Mouse (Mus musculus): Measurements from ENCODE around the gene Dnajb5. TPM values are rescaled to one million over a fixed set of nuclear protein-coding genes. Genes with fewer than 3 reads are reported as not detected.

Dnajb5 gene
- total RNA-seq, 1 experiment from 2014 or later: 10.0 TPM

- peak; percentile 57 for ATAC-seq (replicated peaks; ENCODE audit: insufficient number of reproducible peaks, low FRiP score, low TSS enrichment, poor library complexity, severe bottlenecking)
These were observed 16.0 kb upstream of the Dnajb5 start for GRCm38 (mm10) chr4:42933630-42934029.

DNA sequence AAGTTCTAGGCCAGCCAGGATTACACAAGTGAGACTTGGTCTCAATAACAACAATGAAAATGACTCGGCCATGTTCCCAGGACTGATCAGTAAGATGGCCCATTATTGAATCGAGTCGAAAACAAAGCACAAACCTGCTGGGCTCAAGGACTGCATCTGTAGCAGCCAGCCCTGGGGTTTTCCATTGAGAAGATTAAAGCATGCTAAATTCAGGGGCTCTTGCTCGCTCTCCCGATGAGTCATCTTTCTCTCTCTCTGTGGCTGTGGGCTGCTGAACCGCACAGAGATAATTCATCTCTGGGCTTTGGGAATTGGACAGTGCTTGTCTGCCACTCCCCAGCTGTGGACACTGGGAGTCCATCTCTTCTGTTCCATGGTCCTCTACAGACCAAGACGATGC lies 8.2 kb upstream of the Dnajb5 start:
- no peak for ATAC-seq (replicated peaks; ENCODE audit: insufficient number of reproducible peaks, low FRiP score, low TSS enrichment, poor library complexity, severe bottlenecking)

GRCm38 (mm10) chr4:42943341-42943740 lies 6.3 kb upstream of the Dnajb5 start:
- ATAC-seq (replicated peaks; ENCODE audit: insufficient number of reproducible peaks, low FRiP score, low TSS enrichment, poor library complexity, severe bottlenecking): no peak

- no peak for ATAC-seq (replicated peaks; ENCODE audit: insufficient number of reproducible peaks, low FRiP score, low TSS enrichment, poor library complexity, severe bottlenecking)
These were observed 5.4 kb upstream of the Dnajb5 start for GRCm38 (mm10) chr4:42944185-42944584.

DNA sequence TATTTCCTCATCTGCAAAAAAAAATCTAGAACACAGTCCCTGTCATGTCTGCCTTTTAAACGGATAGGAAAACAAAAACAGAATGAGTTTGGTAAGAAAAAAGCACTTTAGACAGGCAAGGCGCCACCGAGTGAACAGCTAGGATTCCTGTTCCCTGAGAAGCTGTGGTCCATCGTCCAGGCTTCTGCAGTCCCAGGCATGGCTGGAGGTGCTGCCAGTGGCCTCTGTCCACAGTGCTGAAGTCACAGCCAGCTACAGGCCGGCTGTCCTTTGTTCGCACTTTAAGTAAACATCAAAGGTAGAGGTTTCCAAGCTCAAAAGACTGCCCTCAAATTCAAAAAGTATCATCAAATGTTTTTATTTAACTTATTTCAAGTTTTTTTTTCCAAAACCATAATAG lies 4.6 kb upstream of the Dnajb5 start:
- no peak for ATAC-seq (replicated peaks; ENCODE audit: insufficient number of reproducible peaks, low FRiP score, low TSS enrichment, poor library complexity, severe bottlenecking)

- no peak for ATAC-seq (replicated peaks; ENCODE audit: insufficient number of reproducible peaks, low FRiP score, low TSS enrichment, poor library complexity, severe bottlenecking)
These were observed 4.2 kb upstream of the Dnajb5 start for GRCm38 (mm10) chr4:42945445-42945844.

GRCm38 (mm10) chr4:42945952-42946351 lies 3.7 kb upstream of the Dnajb5 start:
- ATAC-seq (replicated peaks; ENCODE audit: insufficient number of reproducible peaks, low FRiP score, low TSS enrichment, poor library complexity, severe bottlenecking): no peak

DNA sequence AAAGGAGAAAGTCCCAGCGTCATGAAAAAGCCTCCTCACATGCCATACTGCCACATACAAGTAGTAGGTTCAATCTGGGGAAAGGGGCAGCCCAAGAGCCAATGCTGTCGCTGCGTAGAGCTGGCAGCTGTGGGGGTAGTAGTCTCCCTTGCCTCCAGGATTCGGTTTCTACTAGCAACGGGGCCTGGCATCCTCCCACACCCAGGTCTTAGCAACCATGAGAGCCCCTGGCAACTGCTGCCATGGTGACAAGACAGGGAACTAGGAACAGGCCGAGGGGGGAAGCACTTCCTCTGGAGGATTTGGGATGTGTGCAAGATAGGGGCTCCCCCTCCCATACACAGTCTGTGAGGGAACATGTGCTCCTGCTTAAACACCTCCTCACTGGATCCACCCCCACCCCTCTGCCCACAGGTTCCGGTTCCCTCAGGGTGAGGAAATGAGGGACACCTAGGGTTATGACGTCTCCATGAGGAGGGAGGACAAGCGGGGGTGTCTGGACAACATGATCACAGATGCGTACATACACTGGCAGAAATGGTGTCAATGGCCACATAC lies 2.8 kb upstream of the Dnajb5 start:
- ATAC-seq (replicated peaks; ENCODE audit: insufficient number of reproducible peaks, low FRiP score, low TSS enrichment, poor library complexity, severe bottlenecking): no peak

GRCm38 (mm10) chr4:42948527-42948926 lies 1.1 kb upstream of the Dnajb5 start:
- no peak for ATAC-seq (replicated peaks; ENCODE audit: insufficient number of reproducible peaks, low FRiP score, low TSS enrichment, poor library complexity, severe bottlenecking)

DNA sequence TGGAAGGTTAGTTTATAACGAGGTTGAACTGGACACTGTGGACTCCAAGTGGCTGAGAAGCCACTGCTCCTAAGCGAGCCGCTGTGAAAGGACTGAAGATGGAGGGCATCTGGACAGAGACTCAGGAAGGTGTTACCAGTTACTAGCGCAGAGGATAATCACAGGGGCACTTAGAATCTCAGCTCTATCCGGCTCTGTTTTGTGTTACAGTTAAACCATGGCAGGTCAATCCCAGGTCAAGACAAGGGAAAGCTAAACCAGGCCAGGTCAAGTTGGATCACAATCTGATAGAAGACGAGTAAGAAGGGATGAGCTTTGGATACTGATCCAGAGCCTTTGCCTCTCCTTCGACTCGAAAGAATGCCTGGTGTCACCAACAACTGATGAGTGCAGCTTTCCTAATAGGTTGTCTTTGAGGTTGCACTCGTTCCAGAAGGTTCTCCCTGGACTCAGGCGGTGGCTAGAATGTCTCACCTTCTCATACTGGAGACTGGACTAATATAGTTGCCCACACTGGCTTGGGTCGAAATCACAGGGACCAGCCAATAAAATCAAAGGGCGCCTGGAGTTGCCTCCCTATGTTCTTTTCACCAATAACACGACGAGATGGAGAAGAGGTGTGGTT lies 451 bp upstream of the Dnajb5 start:
- no peak for ATAC-seq (replicated peaks; ENCODE audit: insufficient number of reproducible peaks, low FRiP score, low TSS enrichment, poor library complexity, severe bottlenecking)

DNA sequence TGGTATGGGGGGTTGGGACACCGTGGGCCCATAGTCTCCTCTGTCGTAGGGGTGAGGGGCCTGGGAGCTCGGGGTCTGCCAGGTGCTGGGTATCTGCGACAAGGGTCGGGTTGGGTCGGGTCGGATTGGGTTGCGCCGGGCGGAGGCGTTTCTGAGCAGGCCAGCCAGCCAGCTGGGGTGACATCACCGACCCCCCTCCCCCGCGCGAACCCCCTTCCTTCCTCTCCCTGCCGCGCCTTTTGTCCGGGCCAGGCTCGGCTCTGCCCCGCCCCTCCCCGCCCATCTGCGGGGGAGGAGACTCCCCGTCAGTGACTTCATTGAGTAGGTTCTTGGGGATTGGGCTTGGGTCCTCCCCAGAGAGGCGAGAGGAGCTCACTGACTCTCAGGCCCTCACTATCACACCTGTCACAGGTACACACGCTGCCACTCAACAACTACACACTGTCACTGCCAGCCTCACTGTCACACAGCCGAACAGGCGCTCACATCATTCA lies 498 bp downstream of the Dnajb5 start:
- ATAC-seq (replicated peaks; ENCODE audit: insufficient number of reproducible peaks, low FRiP score, low TSS enrichment, poor library complexity, severe bottlenecking): peak; percentile 36

- no peak for ATAC-seq (replicated peaks; ENCODE audit: insufficient number of reproducible peaks, low FRiP score, low TSS enrichment, poor library complexity, severe bottlenecking)
These were observed 1.9 kb downstream of the Dnajb5 start for GRCm38 (mm10) chr4:42951206-42952195.

- no peak for ATAC-seq (replicated peaks; ENCODE audit: insufficient number of reproducible peaks, low FRiP score, low TSS enrichment, poor library complexity, severe bottlenecking)
These were observed 2.9 kb downstream of the Dnajb5 start for GRCm38 (mm10) chr4:42952563-42952962.

DNA sequence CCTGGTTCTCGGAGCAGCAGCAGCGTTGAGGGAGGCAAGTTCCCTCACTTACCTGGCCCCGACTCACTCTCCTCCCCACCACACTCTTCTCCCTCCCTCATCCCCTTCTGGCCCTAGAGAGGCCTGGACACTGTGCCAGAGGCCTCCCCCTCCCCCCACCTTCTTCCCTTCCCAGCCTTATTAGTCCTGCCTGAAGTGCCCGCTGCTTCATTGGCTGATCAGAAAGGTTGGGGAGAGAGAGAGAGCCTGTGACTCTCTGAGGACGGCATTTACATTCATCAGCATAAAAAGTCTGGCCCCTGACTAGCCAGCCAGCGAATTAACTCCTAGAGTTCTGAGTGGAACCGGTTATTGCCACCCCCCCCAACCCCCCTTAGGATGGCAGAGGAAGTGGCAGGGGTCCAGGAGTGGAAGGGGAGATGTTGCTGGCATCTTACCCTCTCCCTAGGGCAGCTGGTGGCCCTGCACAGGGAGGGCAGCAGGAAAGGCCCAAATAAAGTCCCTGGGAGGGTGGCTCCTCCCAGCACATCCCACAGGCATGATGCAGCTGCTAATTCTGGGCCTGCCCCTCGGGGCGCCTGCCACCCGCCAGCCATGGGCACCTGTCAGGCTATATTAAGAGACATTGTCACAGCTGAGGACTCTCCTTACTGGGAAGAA lies 4.0 kb downstream of the Dnajb5 start:
- no peak for ATAC-seq (replicated peaks; ENCODE audit: insufficient number of reproducible peaks, low FRiP score, low TSS enrichment, poor library complexity, severe bottlenecking)

DNA sequence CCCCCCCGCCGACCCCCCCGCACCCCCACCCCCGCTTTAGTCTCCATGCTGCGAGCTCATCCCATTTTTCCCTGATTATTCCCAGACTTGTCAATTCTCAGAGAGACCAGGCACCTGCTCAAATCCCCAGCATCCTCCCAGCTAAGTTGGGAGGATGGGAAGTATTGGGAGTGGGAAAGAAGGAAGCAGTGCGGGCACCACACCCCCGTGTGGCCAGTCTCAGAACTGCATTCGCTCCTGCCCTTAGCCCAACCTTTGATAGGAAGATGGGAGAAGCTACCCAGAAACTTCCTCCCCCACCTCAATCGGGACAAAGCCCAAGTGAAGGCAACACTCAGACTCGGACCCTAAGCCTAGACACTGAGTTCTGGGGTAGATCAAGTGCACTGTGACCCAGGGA lies 4.7 kb downstream of the Dnajb5 start:
- ATAC-seq (replicated peaks; ENCODE audit: insufficient number of reproducible peaks, low FRiP score, low TSS enrichment, poor library complexity, severe bottlenecking): no peak

- ATAC-seq (replicated peaks; ENCODE audit: insufficient number of reproducible peaks, low FRiP score, low TSS enrichment, poor library complexity, severe bottlenecking): no peak
These were observed 5.6 kb downstream of the Dnajb5 start for GRCm38 (mm10) chr4:42955200-42955599.

- no peak for ATAC-seq (replicated peaks; ENCODE audit: insufficient number of reproducible peaks, low FRiP score, low TSS enrichment, poor library complexity, severe bottlenecking)
These were observed 7.0 kb downstream of the Dnajb5 start for GRCm38 (mm10) chr4:42956581-42956980.

- ATAC-seq (replicated peaks; ENCODE audit: insufficient number of reproducible peaks, low FRiP score, low TSS enrichment, poor library complexity, severe bottlenecking): no peak
These were observed 7.7 kb downstream of the Dnajb5 start for GRCm38 (mm10) chr4:42957306-42957705.

DNA sequence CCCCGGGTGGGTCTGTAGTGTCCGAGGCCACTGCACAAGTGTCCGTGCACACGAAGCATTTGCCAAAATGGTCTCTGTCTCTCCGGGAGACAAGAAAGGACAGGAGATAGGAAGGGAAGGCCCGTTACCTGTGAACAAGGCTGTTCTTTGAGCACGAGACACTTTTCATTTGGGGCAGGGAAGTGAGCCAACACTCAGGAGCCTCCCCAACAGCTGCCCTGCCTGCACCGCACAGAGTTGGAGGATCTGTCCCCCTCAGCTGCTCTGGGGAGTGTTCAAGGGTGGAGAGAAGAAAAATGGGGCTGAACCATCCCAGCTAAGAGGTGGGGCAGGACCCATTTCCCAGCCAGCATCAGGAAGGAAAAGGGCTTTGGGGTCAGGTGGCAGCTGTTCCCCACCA lies 8.4 kb downstream of the Dnajb5 start:
- ATAC-seq (replicated peaks; ENCODE audit: insufficient number of reproducible peaks, low FRiP score, low TSS enrichment, poor library complexity, severe bottlenecking): no peak
